In the genomic region with DNA sequence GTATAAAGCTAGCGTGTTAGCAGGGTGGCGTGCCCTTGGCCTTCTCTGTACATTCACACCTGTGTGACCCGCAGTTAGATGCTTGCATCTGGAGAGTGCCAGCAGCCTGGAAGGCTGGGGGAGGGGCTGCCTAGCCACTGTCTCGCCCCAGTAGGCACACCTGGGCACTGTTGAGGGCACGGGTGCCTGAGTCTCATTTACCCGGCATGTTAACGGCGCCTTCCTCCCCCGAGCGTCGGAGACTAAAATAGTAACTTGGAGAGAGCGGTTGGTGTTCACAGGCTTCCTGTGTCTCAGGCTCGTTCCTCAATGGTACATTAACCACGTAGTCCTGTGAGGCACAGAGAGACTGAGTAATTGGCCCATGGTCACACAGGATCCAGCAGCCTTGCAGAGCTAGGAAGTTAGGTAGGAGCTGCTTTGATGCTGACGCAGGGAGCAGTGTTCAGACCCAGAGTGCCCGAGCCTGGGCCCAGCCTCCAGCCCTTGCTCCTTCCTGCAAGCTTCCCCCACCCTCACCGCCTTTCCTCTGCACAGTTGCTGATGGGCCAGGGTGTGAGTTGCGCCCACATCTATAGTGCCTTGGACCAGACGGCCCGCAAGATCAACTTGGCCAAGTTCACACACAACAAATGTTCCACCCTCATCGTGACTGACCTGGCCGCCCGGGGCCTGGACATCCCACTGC, we compare ENCODE assay signal across 11 mouse cellular contexts. TPM values are rescaled to one million over a fixed set of nuclear protein-coding genes. Genes with fewer than 3 reads are reported as not detected.
DNase-seq lines count a peak whose midpoint lies in the region; ATAC-seq lines count a peak whose summit lies in the region.
"Had no signal": no experiment of that assay in that cellular context is flagged by ENCODE, and none has a peak within 500 bp of the region (broad histone marks: within the 10 kb centered on the region; RNA-seq: fewer than 3 reads in every experiment).

No protein-coding gene starts in this region.

- no peaks in the 10 kb centered on the region for H3K4me1 ChIP-seq in midbrain, embryonic 14.5 days (ENCODE audit: control insufficient read depth, insufficient read depth, low read length)
- no peaks in the 10 kb centered on the region for H3K4me1 ChIP-seq in midbrain, embryonic 11.5 days (ENCODE audit: control insufficient read depth, insufficient read depth, low read length)

- H3K4me3 ChIP-seq in midbrain, embryonic 14.5 days (replicated peaks; ENCODE audit: low read depth, low read length), result no peak overlapping the region
- no peak overlapping the region for H3K4me3 ChIP-seq in midbrain, embryonic 11.5 days (ENCODE audit: low read depth, low read length)
- H3K4me3 ChIP-seq: limb, embryonic 12.5 days had no signal

- H3K9ac ChIP-seq in midbrain, embryonic 14.5 days (replicated peaks; ENCODE audit: low read length), result no peak overlapping the region
- H3K9ac ChIP-seq in midbrain, embryonic 11.5 days (ENCODE audit: low read length), result no peak overlapping the region
- H3K9ac ChIP-seq: limb, embryonic 12.5 days had no signal

- peaks cover 89% of the 10 kb centered on the region for H3K36me3 ChIP-seq in midbrain, embryonic 14.5 days (ENCODE audit: control insufficient read depth, insufficient read depth, low read length)
- peaks cover 38% of the 10 kb centered on the region for H3K36me3 ChIP-seq in midbrain, embryonic 11.5 days (ENCODE audit: control insufficient read depth, insufficient read depth, low read length)

- intact Hi-C loops in heart, postnatal 10 days (cut with DNase I), result loop anchor here (2.0 kb wide), 1 partner anchor 94 kb away; no protein-coding TSS in a partner anchor

- no peak overlapping the region for H3K27ac ChIP-seq in midbrain, embryonic 14.5 days (replicated peaks; ENCODE audit: low read depth, low read length)
- no peak overlapping the region for H3K27ac ChIP-seq in midbrain, embryonic 11.5 days (ENCODE audit: low read depth, low read length)
- H3K27ac ChIP-seq: limb, embryonic 12.5 days had no signal

- peak; percentile 35; the same call in 1 of the 2 replicates for ATAC-seq in midbrain, embryonic 14.5 days (ENCODE audit: low FRiP score, low TSS enrichment)
- no peak for ATAC-seq in midbrain, embryonic 11.5 days (ENCODE audit: low FRiP score)

- 96% methylated on average over 23 of the region's 23 CpGs for WGBS in midbrain, embryonic 14.5 days
- 92% methylated on average over 23 of the region's 23 CpGs for WGBS in midbrain, embryonic 11.5 days

- no peaks in the 10 kb centered on the region for H3K9me3 ChIP-seq in midbrain, embryonic 14.5 days (ENCODE audit: control insufficient read depth, low read length)
- H3K9me3 ChIP-seq in midbrain, embryonic 11.5 days (ENCODE audit: control insufficient read depth, low read length), result no peaks in the 10 kb centered on the region

- no peak overlapping the region for H3K4me2 ChIP-seq in midbrain, embryonic 14.5 days (ENCODE audit: low read length)
- no peak overlapping the region for H3K4me2 ChIP-seq in midbrain, embryonic 11.5 days
- H3K4me2 ChIP-seq: limb, embryonic 12.5 days had no signal

- DNase-seq in cerebellum, adult 9-11 months, result peak; percentile 37
- no peak for DNase-seq in cerebellum, postnatal 10 days
- no peak for DNase-seq in midbrain, embryonic 14.5 days
- DNase-seq in midbrain, embryonic 11.5 days (ENCODE audit: low spot score, missing footprints), result no peak
- DNase-seq in naive thymus-derived CD4-positive, alpha-beta T cell, adult 2 months (ENCODE audit: low read depth), result peak; percentile 83
- no peak for DNase-seq in urinary bladder, postnatal 36 days (ENCODE audit: low spot score in 2 of 2)
- DNase-seq in Muller cell, postnatal 12 days (ENCODE audit: inconsistent ontology term), result no peak
- DNase-seq in heart, postnatal 10 days, result no peak

- H3K27me3 ChIP-seq in midbrain, embryonic 14.5 days (ENCODE audit: control insufficient read depth, insufficient read depth, low read length), result no peaks in the 10 kb centered on the region
- no peaks in the 10 kb centered on the region for H3K27me3 ChIP-seq in midbrain, embryonic 11.5 days (ENCODE audit: control insufficient read depth, insufficient read depth, low read length)
- H3K27me3 ChIP-seq: limb, embryonic 12.5 days had no signal

RNA-seq across cellular contexts. Expression of gene Ddx54, which starts 8.7 kb away (rescaled TPM):
- polyA plus RNA-seq in midbrain, embryonic 14.5 days (2014; fragmentation: Nextera tagmentation; extraction: Ambion mirVana), result 29.4 and 31.9 TPM in 2 replicates
- 26.4 and 32.2 TPM in 2 replicates for polyA plus RNA-seq in midbrain, embryonic 11.5 days (2014; fragmentation: Nextera tagmentation; extraction: Ambion mirVana)
- total RNA-seq in heart, postnatal 10 days (2021), result 10 to 100 TPM; 27.1 to 28.3 TPM

RNA-seq across cellular contexts. Expression of gene Rita1, which starts 8.8 kb away (rescaled TPM):
- polyA plus RNA-seq in midbrain, embryonic 14.5 days (2014; fragmentation: Nextera tagmentation; extraction: Ambion mirVana), result 20.6 and 25.5 TPM in 2 replicates
- 7.9 and 8.9 TPM in 2 replicates for polyA plus RNA-seq in midbrain, embryonic 11.5 days (2014; fragmentation: Nextera tagmentation; extraction: Ambion mirVana)
- 10 to 100 TPM; 12.7 to 13.1 TPM for total RNA-seq in heart, postnatal 10 days (2021)

RNA-seq across cellular contexts. Expression of gene Cfap73, which starts 12.8 kb away (rescaled TPM):
- polyA plus RNA-seq in midbrain, embryonic 14.5 days (2014; fragmentation: Nextera tagmentation; extraction: Ambion mirVana), result 0.32 TPM in 1 of 2 replicates, not detected in the other
- not detected in 2 replicates for polyA plus RNA-seq in midbrain, embryonic 11.5 days (2014; fragmentation: Nextera tagmentation; extraction: Ambion mirVana)
- not detected for total RNA-seq in heart, postnatal 10 days (2021)
- total RNA-seq: gastrocnemius, postnatal 36 days; megakaryocyte, adult 5-6 weeks had no signal
- polyA plus RNA-seq: limb, embryonic 12.5 days had no signal

RNA-seq across cellular contexts. Expression of gene Rasal1, which starts 27.4 kb away (rescaled TPM):
- 0.84 and 1.3 TPM in 2 replicates for polyA plus RNA-seq in midbrain, embryonic 14.5 days (2014; fragmentation: Nextera tagmentation; extraction: Ambion mirVana)
- 0.14 TPM in 1 of 2 replicates, not detected in the other for polyA plus RNA-seq in midbrain, embryonic 11.5 days (2014; fragmentation: Nextera tagmentation; extraction: Ambion mirVana)
- total RNA-seq in heart, postnatal 10 days (2021), result under 1 TPM; 0.15 to 0.31 TPM
- total RNA-seq: gastrocnemius, postnatal 36 days; megakaryocyte, adult 5-6 weeks had no signal

RNA-seq across cellular contexts. Expression of gene Iqcd, which starts 32.4 kb away (rescaled TPM):
- polyA plus RNA-seq in midbrain, embryonic 14.5 days (2014; fragmentation: Nextera tagmentation; extraction: Ambion mirVana), result 1.4 and 1.7 TPM in 2 replicates
- polyA plus RNA-seq in midbrain, embryonic 11.5 days (2014; fragmentation: Nextera tagmentation; extraction: Ambion mirVana), result 0.25 and 0.51 TPM in 2 replicates
- under 1 TPM in 1 of 2 experiments, not detected in 1; 0.17 TPM for total RNA-seq in heart, postnatal 10 days (2021)

Comparison
In these comparisons a context has a peak if more than half of its experiments do, and no peak if none do; other contexts are left out.
1. DNase-seq: peak in cerebellum, adult 9-11 months (single experiment) and naive thymus-derived CD4-positive, alpha-beta T cell, adult 2 months (single experiment); none in cerebellum, postnatal 10 days (0 of 2), midbrain, embryonic 14.5 days (single experiment), midbrain, embryonic 11.5 days (single experiment), urinary bladder, postnatal 36 days (0 of 2), Muller cell, postnatal 12 days (single experiment) and heart, postnatal 10 days (0 of 2).